ENCODE assay signal across 9 mouse cellular contexts in genomic region chr9:48604939-48605598, GRCm38 (mm10). TPM values are rescaled to one million over a fixed set of nuclear protein-coding genes. Genes with fewer than 3 reads are reported as not detected.
DNase-seq lines count a peak whose midpoint lies in the region; ATAC-seq and TF ChIP-seq lines count a peak whose summit lies in the region.
"Had no signal": no experiment of that assay in that cellular context is flagged by ENCODE, and none has a peak within 500 bp of the region (broad histone marks: within the 10 kb centered on the region; RNA-seq: fewer than 3 reads in every experiment).

Gene Nnmt, minus strand, starts transcription at chr9:48605153.

- no peak within 1 kb of the TSS for H3K4me3 ChIP-seq in intestine, embryonic 14.5 days (ENCODE audit: low read depth, low read length)
- no peak within 1 kb of the TSS for H3K4me3 ChIP-seq in intestine, embryonic 16.5 days (ENCODE audit: low read length)
- peak within 1 kb of the TSS; percentile 25 for H3K4me3 ChIP-seq in embryonic fibroblast, embryonic 13.5 days (ENCODE audit: insufficient read depth, low read length)
- H3K4me3 ChIP-seq in midbrain, embryonic 11.5 days (ENCODE audit: low read depth, low read length): no peak within 1 kb of the TSS
- H3K4me3 ChIP-seq: limb, embryonic 12.5 days had no signal

- TF ChIP-seq POLR2A in embryonic fibroblast, embryonic 13.5 days (IDR thresholded peaks at IDR 0.05; ENCODE audit: low read depth, low read length): peak; percentile 76

- peak; percentile 57 for DNase-seq in intestine, embryonic 14.5 days (ENCODE audit: low spot score)
- DNase-seq in heart, postnatal 36 days: peak; percentile 34 to 64
- DNase-seq in lung, postnatal 36 days: peak; percentile 34
- no peak for DNase-seq in right cerebral cortex, adult 2 months (ENCODE audit: low spot score in 2 of 2)
- no peak for DNase-seq in midbrain, embryonic 11.5 days (ENCODE audit: low spot score, missing footprints)

- no peaks in the 10 kb centered on the region for H3K36me3 ChIP-seq in intestine, embryonic 14.5 days (ENCODE audit: control insufficient read depth, insufficient read depth, low read length)
- no peaks in the 10 kb centered on the region for H3K36me3 ChIP-seq in intestine, embryonic 16.5 days (ENCODE audit: control insufficient read depth, insufficient read depth, low read length)
- no peaks in the 10 kb centered on the region for H3K36me3 ChIP-seq in midbrain, embryonic 11.5 days (ENCODE audit: control insufficient read depth, insufficient read depth, low read length)
- H3K36me3 ChIP-seq: limb, embryonic 12.5 days had no signal

- H3K4me2 ChIP-seq in intestine, embryonic 14.5 days (ENCODE audit: low read length): peak within 1 kb of the TSS; percentile 14
- no peak within 1 kb of the TSS for H3K4me2 ChIP-seq in intestine, embryonic 16.5 days (ENCODE audit: low read depth, low read length)
- H3K4me2 ChIP-seq in midbrain, embryonic 11.5 days: no peak within 1 kb of the TSS
- H3K4me2 ChIP-seq: limb, embryonic 12.5 days had no signal

- no peaks in the 10 kb centered on the region for H3K4me1 ChIP-seq in intestine, embryonic 14.5 days (replicated peaks; ENCODE audit: control insufficient read depth, insufficient read depth, low read length)
- no peaks in the 10 kb centered on the region for H3K4me1 ChIP-seq in intestine, embryonic 16.5 days (ENCODE audit: control insufficient read depth, insufficient read depth, low read length)
- H3K4me1 ChIP-seq in embryonic fibroblast, embryonic 13.5 days (ENCODE audit: control insufficient read depth, insufficient read depth, low read length): peaks cover 2% of the 10 kb centered on the region
- H3K4me1 ChIP-seq in midbrain, embryonic 11.5 days (ENCODE audit: control insufficient read depth, insufficient read depth, low read length): no peaks in the 10 kb centered on the region
- H3K4me1 ChIP-seq: limb, embryonic 12.5 days had no signal

- no peak for ATAC-seq in intestine, embryonic 14.5 days (replicated peaks; ENCODE audit: low FRiP score, low TSS enrichment, low read depth)
- ATAC-seq in intestine, embryonic 16.5 days: no peak; the same call in 1 of the 2 replicates
- no peak for ATAC-seq in cerebellum, adult (ENCODE audit: insufficient number of reproducible peaks, low FRiP score, low TSS enrichment)
- no peak for ATAC-seq in midbrain, embryonic 11.5 days (ENCODE audit: low FRiP score)

- no peaks in the 10 kb centered on the region for H3K27me3 ChIP-seq in intestine, embryonic 14.5 days (replicated peaks; ENCODE audit: control insufficient read depth, insufficient read depth, low read length)
- H3K27me3 ChIP-seq in intestine, embryonic 16.5 days (replicated peaks; ENCODE audit: control insufficient read depth, insufficient read depth, low read length): no peaks in the 10 kb centered on the region
- H3K27me3 ChIP-seq in midbrain, embryonic 11.5 days (ENCODE audit: control insufficient read depth, insufficient read depth, low read length): no peaks in the 10 kb centered on the region
- H3K27me3 ChIP-seq: limb, embryonic 12.5 days had no signal

- no peaks in the 10 kb centered on the region for H3K9me3 ChIP-seq in intestine, embryonic 14.5 days (ENCODE audit: control insufficient read depth, low read length)
- H3K9me3 ChIP-seq in intestine, embryonic 16.5 days (ENCODE audit: control insufficient read depth, low read length): no peaks in the 10 kb centered on the region
- H3K9me3 ChIP-seq in midbrain, embryonic 11.5 days (ENCODE audit: control insufficient read depth, low read length): no peaks in the 10 kb centered on the region
- H3K9me3 ChIP-seq: limb, embryonic 12.5 days had no signal

- 12% methylated on average over 8 of the region's 8 CpGs for WGBS in intestine, embryonic 14.5 days
- WGBS in intestine, embryonic 16.5 days: 19% methylated on average over 8 of the region's 8 CpGs
- WGBS in midbrain, embryonic 11.5 days: 61% methylated on average over 8 of the region's 8 CpGs

- H3K27ac ChIP-seq in intestine, embryonic 14.5 days (ENCODE audit: low read depth): peak within 1 kb of the TSS; percentile 48; the same call in 1 of the 2 replicates
- no peak within 1 kb of the TSS; the same call in 1 of the 2 replicates for H3K27ac ChIP-seq in intestine, embryonic 16.5 days (ENCODE audit: low read length)
- H3K27ac ChIP-seq in embryonic fibroblast, embryonic 13.5 days (ENCODE audit: insufficient read depth, low read length): peak within 1 kb of the TSS; percentile 82
- no peak within 1 kb of the TSS for H3K27ac ChIP-seq in midbrain, embryonic 11.5 days (ENCODE audit: low read depth, low read length)
- H3K27ac ChIP-seq: limb, embryonic 12.5 days had no signal

- no peak for TF ChIP-seq CTCF in embryonic fibroblast, embryonic 13.5 days (IDR thresholded peaks at IDR 0.05; ENCODE audit: borderline replicate concordance, insufficient read depth, low read length)

- intact Hi-C loops in heart, postnatal 36 days (cut with DNase I): no loop called here

- H3K9ac ChIP-seq in intestine, embryonic 14.5 days (ENCODE audit: low read length): no peak within 1 kb of the TSS
- H3K9ac ChIP-seq in intestine, embryonic 16.5 days (ENCODE audit: low read depth, low read length): no peak within 1 kb of the TSS
- no peak within 1 kb of the TSS for H3K9ac ChIP-seq in midbrain, embryonic 11.5 days (ENCODE audit: low read length)
- H3K9ac ChIP-seq: limb, embryonic 12.5 days had no signal

RNA-seq across cellular contexts. Expression of gene Nnmt, which starts in this region (rescaled TPM):
- 2.3 and 2.7 TPM in 2 replicates for polyA plus RNA-seq in intestine, embryonic 14.5 days (2014; fragmentation: Nextera tagmentation; extraction: Ambion mirVana)
- 2.9 and 4.0 TPM in 2 replicates for polyA plus RNA-seq in intestine, embryonic 16.5 days (2015; fragmentation: Nextera tagmentation; extraction: Ambion mirVana)
- polyA plus RNA-seq in embryonic fibroblast, embryonic 13.5 days (2011; ENCODE audit: insufficient read length, low read depth, missing spikeins): 37.8 and 48.9 TPM in 2 replicates
- 1 to 10 TPM; 4.2 to 4.6 TPM for total RNA-seq in heart, postnatal 36 days (2021)
- 0.94 and 1.2 TPM in 2 replicates for polyA plus RNA-seq in midbrain, embryonic 11.5 days (2014; fragmentation: Nextera tagmentation; extraction: Ambion mirVana)

Comparison
In these comparisons a context has a peak if more than half of its experiments do, and no peak if none do; other contexts are left out.
1. H3K27ac ChIP-seq: peak in intestine, embryonic 14.5 days (single experiment) and embryonic fibroblast, embryonic 13.5 days (single experiment); none in intestine, embryonic 16.5 days (single experiment) and midbrain, embryonic 11.5 days (single experiment).
2. DNase-seq: peak in intestine, embryonic 14.5 days (single experiment), heart, postnatal 36 days (2 of 2) and lung, postnatal 36 days (single experiment); none in right cerebral cortex, adult 2 months (0 of 2) and midbrain, embryonic 11.5 days (single experiment).